Mouse (Mus musculus) midbrain, embryonic 15.5 days (tissue): ENCODE measurements around the gene Tmem121b. TPM values are rescaled to one million over a fixed set of nuclear protein-coding genes. Genes with fewer than 3 reads are reported as not detected.

Source experiments
- ATAC-seq: fragments of 200-750 bp; cut with Nextera tagmentation; replicated peaks from 2 replicates; pipeline ENCODE4 v1.8.0; 2017; ENCODE audit warnings: moderate TSS enrichment
- H3K27ac ChIP-seq: fragments of 300-500 bp; sonication (generic); 2 replicates; pipeline ENCODE4 v1.5.1; 2015; ENCODE audit warnings: mild to moderate bottlenecking, inconsistent platforms
- H3K27me3 ChIP-seq: fragments of 300-500 bp; sonication (generic); replicated peaks from 2 replicates; pipeline ENCODE4 v1.6.1; 2015; ENCODE audit warnings: inconsistent platforms
- H3K36me3 ChIP-seq: fragments of 300-500 bp; sonication (generic); replicated peaks from 2 replicates; pipeline ENCODE4 v1.6.1; 2015; ENCODE audit warnings: inconsistent platforms
- H3K4me1 ChIP-seq: fragments of 300-500 bp; sonication (generic); 2 replicates; pipeline ENCODE4 v1.6.1; 2015; ENCODE audit warnings: inconsistent platforms
- H3K4me2 ChIP-seq: fragments of 300-500 bp; sonication (generic); 2 replicates; pipeline ENCODE4 v1.6.1; 2015; ENCODE audit warnings: inconsistent platforms, mild to moderate bottlenecking, moderate library complexity
- H3K4me3 ChIP-seq: fragments of 300-500 bp; sonication (generic); 2 replicates; pipeline ENCODE4 v1.5.1; 2015; ENCODE audit warnings: mild to moderate bottlenecking, inconsistent platforms
- H3K9ac ChIP-seq: fragments of 300-500 bp; sonication (generic); 2 replicates; pipeline ENCODE4 v1.6.1; 2015; ENCODE audit warnings: mild to moderate bottlenecking, inconsistent platforms
- H3K9me3 ChIP-seq: fragments of 300-500 bp; sonication (generic); 2 replicates; pipeline ENCODE4 v1.6.1; 2016; ENCODE audit warnings: inconsistent platforms
- WGBS: fragments of 180-500 bp; shearing (Covaris S2); methylation state at CpG from one replicate; pipeline ENCODE4 v1.1.7; 2015; ENCODE audit warnings: mixed read lengths; 5-methylcytosine and 5-hydroxymethylcytosine counted together
- polyA plus RNA-seq: library from polyadenylated mRNA; unstranded; fragments of >200 nt; fragmentation: Nextera tagmentation; extraction: Ambion mirVana; gene quantifications from 2 replicates; pipeline ENCODE4 v1.2.1, GENCODE M21; 2015

The Tmem121b gene
- polyA plus RNA-seq, 1 experiment from 2014 or later: 3.6 TPM

- no peaks in the 10 kb centered on the region for H3K9me3 ChIP-seq
- 5% methylated on average over 5 of the region's 5 CpGs for WGBS
- H3K4me1 ChIP-seq: peaks cover 23% of the 10 kb centered on the region
- no peak overlapping the region for H3K4me2 ChIP-seq
- H3K36me3 ChIP-seq: no peaks in the 10 kb centered on the region
- no peak overlapping the region for H3K9ac ChIP-seq
- H3K27ac ChIP-seq: peak overlapping the region; percentile 51
- no peak overlapping the region for H3K4me3 ChIP-seq
- peak; percentile 67; the same call in 1 of the 2 replicates for ATAC-seq
- no peaks in the 10 kb centered on the region for H3K27me3 ChIP-seq
Observed at GRCm38 (mm10) chr6:120471991-120472441, 21.6 kb downstream of the Tmem121b start.

GRCm38 (mm10) chr6:120470666-120471065 is 22.9 kb downstream of the Tmem121b start:
- Histone ChIP-seq H3K4me1 (peaks cover 23% of the 10 kb centered on the region), H3K27ac (no peak overlapping the region), H3K27me3 (no peaks in the 10 kb centered on the region), H3K9ac (no peak overlapping the region), H3K9me3 (no peaks in the 10 kb centered on the region), H3K36me3 (no peaks in the 10 kb centered on the region), H3K4me3 (no peak overlapping the region), H3K4me2 (no peak overlapping the region)
- 75% methylated on average over 1 of the region's 1 CpGs for WGBS
- ATAC-seq: no peak

GRCm38 (mm10) chr6:120469770-120470169 is 23.8 kb downstream of the Tmem121b start:
- no peak overlapping the region for H3K4me3 ChIP-seq
- H3K36me3 ChIP-seq: no peaks in the 10 kb centered on the region
- H3K4me2 ChIP-seq: no peak overlapping the region
- peaks cover 23% of the 10 kb centered on the region for H3K4me1 ChIP-seq
- no peak overlapping the region for H3K9ac ChIP-seq
- H3K27me3 ChIP-seq: peaks cover 6% of the 10 kb centered on the region
- no peaks in the 10 kb centered on the region for H3K9me3 ChIP-seq
- no peak for ATAC-seq
- H3K27ac ChIP-seq: no peak overlapping the region

GRCm38 (mm10) chr6:120469268-120469667 is 24.3 kb downstream of the Tmem121b start:
- no peak for ATAC-seq
- H3K4me1 ChIP-seq: peaks cover 23% of the 10 kb centered on the region
- H3K27me3 ChIP-seq: peaks cover 10% of the 10 kb centered on the region
- 79% methylated on average over 3 of the region's 3 CpGs for WGBS
- no peak overlapping the region for H3K4me2 ChIP-seq
- H3K4me3 ChIP-seq: no peak overlapping the region
- H3K9me3 ChIP-seq: no peaks in the 10 kb centered on the region
- no peak overlapping the region for H3K9ac ChIP-seq
- H3K36me3 ChIP-seq: no peaks in the 10 kb centered on the region
- H3K27ac ChIP-seq: no peak overlapping the region

GRCm38 (mm10) chr6:120468259-120468658 is 25.3 kb downstream of the Tmem121b start:
- no peak overlapping the region for H3K9ac ChIP-seq
- H3K4me2 ChIP-seq: no peak overlapping the region
- WGBS: 93% methylated on average over 4 of the region's 4 CpGs
- H3K9me3 ChIP-seq: no peaks in the 10 kb centered on the region
- no peak overlapping the region for H3K4me3 ChIP-seq
- no peak overlapping the region for H3K27ac ChIP-seq
- ATAC-seq: no peak
- H3K27me3 ChIP-seq: peaks cover 20% of the 10 kb centered on the region
- H3K36me3 ChIP-seq: no peaks in the 10 kb centered on the region
- H3K4me1 ChIP-seq: peaks cover 26% of the 10 kb centered on the region

GRCm38 (mm10) chr6:120466609-120467329 is 26.8 kb downstream of the Tmem121b start:
- peaks cover 17% of the 10 kb centered on the region for H3K4me1 ChIP-seq
- H3K9me3 ChIP-seq: no peaks in the 10 kb centered on the region
- H3K4me3 ChIP-seq: no peak overlapping the region
- H3K27ac ChIP-seq: no peak overlapping the region
- 80% methylated on average over 10 of the region's 10 CpGs for WGBS
- no peak for ATAC-seq
- H3K36me3 ChIP-seq: no peaks in the 10 kb centered on the region
- H3K4me2 ChIP-seq: no peak overlapping the region
- no peak overlapping the region for H3K9ac ChIP-seq
- peaks cover 33% of the 10 kb centered on the region for H3K27me3 ChIP-seq

GRCm38 (mm10) chr6:120465393-120465792 is 28.2 kb downstream of the Tmem121b start:
- no peak overlapping the region for H3K4me3 ChIP-seq
- ATAC-seq: no peak
- no peaks in the 10 kb centered on the region for H3K9me3 ChIP-seq
- no peak overlapping the region for H3K9ac ChIP-seq
- 31% methylated on average over 4 of the region's 4 CpGs for WGBS
- H3K27me3 ChIP-seq: peaks cover 40% of the 10 kb centered on the region
- no peaks in the 10 kb centered on the region for H3K36me3 ChIP-seq
- no peak overlapping the region for H3K27ac ChIP-seq
- peaks cover 15% of the 10 kb centered on the region for H3K4me1 ChIP-seq
- H3K4me2 ChIP-seq: no peak overlapping the region

GRCm38 (mm10) chr6:120464406-120464939 is 29.1 kb downstream of the Tmem121b start:
- ATAC-seq: no peak
- Histone ChIP-seq H3K36me3 (no peaks in the 10 kb centered on the region), H3K9ac (no peak overlapping the region), H3K27ac (no peak overlapping the region), H3K4me2 (no peak overlapping the region), H3K4me1 (peaks cover 15% of the 10 kb centered on the region), H3K9me3 (no peaks in the 10 kb centered on the region), H3K4me3 (no peak overlapping the region), H3K27me3 (peaks cover 40% of the 10 kb centered on the region)
- WGBS: 49% methylated on average over 9 of the region's 9 CpGs

- H3K9ac ChIP-seq: 0 out of 2 replicates have a peak overlapping the region, but pooled peaks have one; percentile 48
- no peaks in the 10 kb centered on the region for H3K36me3 ChIP-seq
- peak overlapping the region; percentile 70 for H3K4me2 ChIP-seq
- no peak overlapping the region for H3K27ac ChIP-seq
- H3K4me1 ChIP-seq: peaks cover 15% of the 10 kb centered on the region
- ATAC-seq: peak; percentile 34
- WGBS: 4% methylated on average over 11 of the region's 11 CpGs
- H3K9me3 ChIP-seq: no peaks in the 10 kb centered on the region
- H3K4me3 ChIP-seq: peak overlapping the region; percentile 54
- peaks cover 40% of the 10 kb centered on the region for H3K27me3 ChIP-seq
Observed at GRCm38 (mm10) chr6:120463884-120464283, 29.7 kb downstream of the Tmem121b start.

GRCm38 (mm10) chr6:120463086-120463871 is 30.3 kb downstream of the Tmem121b start, which contains the start of gene Il17ra:
Gene Il17ra (plus strand): TSS chr6:120463247.
- peak within 1 kb of the TSS; percentile 54 for H3K4me3 ChIP-seq
- 2% methylated on average over 90 of the region's 90 CpGs for WGBS
- H3K9me3 ChIP-seq: no peaks in the 10 kb centered on the region
- H3K27me3 ChIP-seq: peaks cover 40% of the 10 kb centered on the region
- peaks cover 15% of the 10 kb centered on the region for H3K4me1 ChIP-seq
- peak; percentile 82 for ATAC-seq
- no peaks in the 10 kb centered on the region for H3K36me3 ChIP-seq
- H3K27ac ChIP-seq: no peak within 1 kb of the TSS
- H3K9ac ChIP-seq: peak within 1 kb of the TSS; percentile 48
- peak within 1 kb of the TSS; percentile 70 for H3K4me2 ChIP-seq

GRCm38 (mm10) chr6:120462251-120462650 is 31.4 kb downstream of the Tmem121b start:
- Histone ChIP-seq H3K4me2 (no peak overlapping the region), H3K27me3 (peaks cover 40% of the 10 kb centered on the region), H3K9ac (no peak overlapping the region), H3K27ac (no peak overlapping the region), H3K9me3 (no peaks in the 10 kb centered on the region), H3K4me3 (no peak overlapping the region), H3K36me3 (no peaks in the 10 kb centered on the region), H3K4me1 (peaks cover 15% of the 10 kb centered on the region)
- no peak for ATAC-seq
- 54% methylated on average over 6 of the region's 6 CpGs for WGBS

GRCm38 (mm10) chr6:120461217-120461616 is 32.4 kb downstream of the Tmem121b start:
- Histone ChIP-seq H3K4me2 (no peak overlapping the region), H3K4me1 (peaks cover 15% of the 10 kb centered on the region), H3K9me3 (no peaks in the 10 kb centered on the region), H3K36me3 (no peaks in the 10 kb centered on the region), H3K27ac (no peak overlapping the region), H3K27me3 (peaks cover 40% of the 10 kb centered on the region), H3K9ac (no peak overlapping the region), H3K4me3 (no peak overlapping the region)
- ATAC-seq: no peak
- WGBS: 67% methylated on average over 15 of the region's 15 CpGs
